Mouse (Mus musculus) intestine, postnatal 0 days (tissue): ENCODE measurements around the gene Gda. TPM values are rescaled to one million over a fixed set of nuclear protein-coding genes. Genes with fewer than 3 reads are reported as not detected.

ENCODE experiments used
- ATAC-seq: fragments of 200-750 bp; cut with Nextera tagmentation; 2 replicates; pipeline ENCODE4 v1.8.0; 2017; ENCODE audit warnings: mild to moderate bottlenecking, moderate TSS enrichment, moderate library complexity
- H3K27ac ChIP-seq: fragments of 300-500 bp; sonication (generic); 2 replicates; pipeline ENCODE4 v1.5.1; 2014; ENCODE audit warnings: mild to moderate bottlenecking, low read depth, low read length, moderate library complexity
- H3K27me3 ChIP-seq: fragments of 300-500 bp; sonication (generic); replicated peaks from 2 replicates; pipeline ENCODE4 v1.6.1; 2014; ENCODE audit warnings: low read length, mixed read lengths; ENCODE audit not compliant: control insufficient read depth, insufficient read depth
- H3K36me3 ChIP-seq: fragments of 300-500 bp; sonication (generic); 2 replicates; pipeline ENCODE4 v1.6.1; 2014; ENCODE audit warnings: mild to moderate bottlenecking, moderate library complexity; ENCODE audit not compliant: control insufficient read depth, insufficient read depth
- H3K4me1 ChIP-seq: fragments of 300-500 bp; sonication (generic); replicated peaks from 2 replicates; pipeline ENCODE4 v1.6.1; 2014; ENCODE audit warnings: antibody characterized with exemption, low read length, mixed read lengths; ENCODE audit not compliant: control insufficient read depth, insufficient read depth
- H3K4me2 ChIP-seq: fragments of 300-500 bp; sonication (generic); replicated peaks from 2 replicates; pipeline ENCODE4 v1.6.1; 2014; ENCODE audit warnings: low read depth, mild to moderate bottlenecking, moderate library complexity
- H3K4me3 ChIP-seq: fragments of 300-500 bp; sonication (generic); 2 replicates; pipeline ENCODE4 v1.5.1; 2014; ENCODE audit warnings: low read depth, low read length
- H3K9ac ChIP-seq: fragments of 300-500 bp; sonication (generic); 2 replicates; pipeline ENCODE4 v1.6.1; 2014; ENCODE audit warnings: mild to moderate bottlenecking, low read depth, low read length
- H3K9me3 ChIP-seq: fragments of 300-500 bp; sonication (generic); 2 replicates; pipeline ENCODE4 v1.6.1; 2016; ENCODE audit warnings: mixed run types; ENCODE audit not compliant: control insufficient read depth
- CTCF ChIP-seq: sonication (generic); IDR thresholded peaks from 2 replicates; pipeline ENCODE4 v1.5.1; 2016; ENCODE audit warnings: low read depth, mild to moderate bottlenecking, control low read depth, antibody characterized with exemption, moderate library complexity
- WGBS: fragments of 180-500 bp; shearing (Covaris S2); extraction: QIAGEN DNeasy Blood & Tissue Kit; methylation state at CpG from one replicate; pipeline ENCODE4 v1.1.7; 2014; 5-methylcytosine and 5-hydroxymethylcytosine counted together
- polyA plus RNA-seq: library from polyadenylated mRNA; unstranded; fragments of >200 nt; fragmentation: Nextera tagmentation; extraction: Ambion mirVana; gene quantifications from 2 replicates; pipeline ENCODE4 v1.2.1, GENCODE M21; 2015

The Gda gene
- polyA plus RNA-seq, 1 experiment from 2014 or later: 37.3 TPM

DNA sequence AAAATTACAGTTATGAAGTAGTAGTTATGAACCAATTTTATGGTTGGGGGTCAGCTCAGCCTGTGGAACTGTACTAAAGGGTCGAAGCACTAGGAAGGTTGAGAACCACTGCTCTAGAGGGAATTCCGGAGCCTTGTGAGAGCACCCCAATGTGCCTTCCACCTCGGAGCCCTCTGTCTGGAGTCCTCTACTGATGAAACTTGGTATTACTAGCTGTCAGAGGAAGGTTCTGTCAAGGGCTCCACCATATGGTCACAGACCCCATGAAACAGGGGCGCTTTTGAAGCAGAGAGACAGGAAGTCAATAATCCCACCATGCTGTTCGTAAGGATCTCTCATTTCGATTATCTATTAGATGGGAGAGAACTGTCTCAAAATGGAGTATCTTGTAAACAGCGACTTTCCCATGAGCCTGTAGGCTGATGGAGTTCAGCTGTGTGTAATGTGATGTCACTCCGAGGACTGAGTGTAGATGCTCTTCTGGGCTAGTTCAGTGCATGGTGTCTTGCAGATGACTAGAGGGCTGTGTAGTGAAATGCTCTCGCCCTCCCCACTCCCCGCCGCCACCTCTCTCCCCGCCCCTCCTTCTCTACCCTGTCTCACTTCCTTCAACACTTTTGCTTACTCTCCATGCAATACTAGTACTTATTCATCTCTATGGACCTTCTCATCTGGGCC, 100.7 kb downstream of the Gda start:
- Histone ChIP-seq H3K36me3 (no peaks in the 10 kb centered on the region), H3K4me1 (no peaks in the 10 kb centered on the region), H3K4me2 (no peak overlapping the region), H3K9ac (no peak overlapping the region), H3K27me3 (no peaks in the 10 kb centered on the region), H3K4me3 (no peak overlapping the region), H3K27ac (no peak overlapping the region), H3K9me3 (no peaks in the 10 kb centered on the region)
- TF ChIP-seq CTCF: peak; percentile 61
- 71% methylated on average over 12 of the region's 12 CpGs for WGBS
- ATAC-seq: no peak

DNA sequence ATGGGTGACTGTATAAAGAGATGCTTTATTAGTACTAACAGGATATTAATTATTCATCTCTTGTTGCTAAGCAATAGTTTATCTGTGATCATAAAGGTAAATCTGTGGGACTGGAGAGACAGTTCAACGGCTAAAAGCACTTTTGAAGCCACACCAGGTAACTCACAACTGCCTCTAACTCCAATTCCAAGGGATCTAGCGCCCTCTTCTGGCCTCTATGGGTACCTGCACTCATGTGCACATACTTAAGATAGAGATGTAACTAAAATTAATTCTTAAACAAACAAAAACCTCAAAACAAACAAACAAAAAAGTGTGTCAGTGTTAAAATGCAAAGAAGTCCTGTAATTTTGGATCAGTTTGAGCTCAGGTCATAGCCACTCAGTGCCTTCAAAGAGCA, 101.9 kb downstream of the Gda start:
- H3K4me1 ChIP-seq: no peaks in the 10 kb centered on the region
- H3K4me2 ChIP-seq: no peak overlapping the region
- no peaks in the 10 kb centered on the region for H3K36me3 ChIP-seq
- H3K9me3 ChIP-seq: no peaks in the 10 kb centered on the region
- 45% methylated on average over 2 of the region's 2 CpGs for WGBS
- ATAC-seq: no peak
- no peaks in the 10 kb centered on the region for H3K27me3 ChIP-seq
- H3K27ac ChIP-seq: no peak overlapping the region
- no peak overlapping the region for H3K9ac ChIP-seq
- H3K4me3 ChIP-seq: no peak overlapping the region
- peak; percentile 60 for TF ChIP-seq CTCF

DNA sequence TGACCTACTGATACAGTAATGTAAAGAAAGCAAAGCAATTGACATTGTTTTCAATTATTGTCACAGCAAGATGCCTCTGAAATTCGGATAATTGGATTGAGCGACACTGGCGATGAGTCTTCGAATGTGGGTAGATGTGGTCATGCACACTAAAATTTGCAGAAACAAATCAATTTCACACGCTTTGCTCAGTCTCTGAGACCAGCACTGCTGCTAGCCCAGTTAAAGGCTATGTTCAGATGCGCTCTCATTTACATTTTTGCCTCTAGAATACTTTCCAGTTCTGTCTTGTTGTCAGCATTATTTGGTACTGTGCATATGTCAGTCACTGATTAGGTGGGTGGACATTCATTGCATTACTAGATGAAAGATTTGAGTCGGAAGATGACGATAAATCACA, 102.5 kb downstream of the Gda start:
- H3K4me3 ChIP-seq: no peak overlapping the region
- no peaks in the 10 kb centered on the region for H3K36me3 ChIP-seq
- no peaks in the 10 kb centered on the region for H3K27me3 ChIP-seq
- ATAC-seq: no peak
- H3K9ac ChIP-seq: no peak overlapping the region
- 91% methylated on average over 8 of the region's 8 CpGs for WGBS
- H3K4me2 ChIP-seq: no peak overlapping the region
- TF ChIP-seq CTCF: no peak
- no peaks in the 10 kb centered on the region for H3K4me1 ChIP-seq
- H3K27ac ChIP-seq: no peak overlapping the region
- no peaks in the 10 kb centered on the region for H3K9me3 ChIP-seq

DNA sequence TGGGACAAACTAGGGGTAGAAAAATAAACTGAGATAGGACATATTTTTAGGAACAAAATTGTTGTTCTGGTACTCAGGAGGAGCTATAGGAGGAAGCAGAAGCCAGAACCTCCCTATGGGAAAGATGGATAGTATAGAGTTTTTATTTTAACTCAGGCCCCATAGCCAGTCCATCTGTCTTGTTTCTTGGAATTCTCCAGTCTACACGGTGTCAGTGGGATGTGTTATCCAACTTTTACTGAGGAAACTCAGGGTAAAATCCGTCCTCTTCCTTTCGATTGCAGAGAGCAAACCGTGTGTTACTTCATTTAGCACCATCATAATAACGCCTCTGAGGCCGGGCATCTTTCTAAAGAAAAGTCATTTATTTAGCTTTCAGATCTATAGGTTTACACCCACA, 104.1 kb downstream of the Gda start:
- TF ChIP-seq CTCF: no peak
- no peaks in the 10 kb centered on the region for H3K27me3 ChIP-seq
- H3K4me1 ChIP-seq: no peaks in the 10 kb centered on the region
- H3K9me3 ChIP-seq: no peaks in the 10 kb centered on the region
- WGBS: 80% methylated on average over 6 of the region's 6 CpGs
- H3K4me3 ChIP-seq: no peak overlapping the region
- H3K36me3 ChIP-seq: no peaks in the 10 kb centered on the region
- ATAC-seq: no peak
- no peak overlapping the region for H3K27ac ChIP-seq
- H3K9ac ChIP-seq: no peak overlapping the region
- no peak overlapping the region for H3K4me2 ChIP-seq

DNA sequence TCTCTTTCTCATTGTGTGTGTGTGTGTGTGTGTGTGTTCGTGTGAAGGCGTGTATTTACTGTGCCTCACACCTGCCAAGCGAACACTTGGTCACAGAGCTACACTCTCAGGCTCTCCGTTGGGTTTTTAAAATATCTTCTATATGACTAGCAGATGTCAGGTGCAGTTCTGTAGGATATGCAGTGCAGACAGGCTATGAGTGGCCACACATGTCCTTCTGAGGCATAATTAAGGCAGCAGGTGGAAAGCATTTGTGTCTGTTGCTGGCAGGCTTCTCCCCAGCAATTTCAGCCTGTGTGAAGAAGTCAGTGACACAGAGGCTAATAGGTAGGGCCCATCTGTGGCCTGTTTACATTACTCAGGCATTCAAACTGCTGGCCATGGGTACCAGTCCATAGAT, 104.7 kb downstream of the Gda start:
- Histone ChIP-seq H3K9ac (no peak overlapping the region), H3K9me3 (no peaks in the 10 kb centered on the region), H3K27ac (no peak overlapping the region), H3K4me2 (no peak overlapping the region), H3K4me3 (no peak overlapping the region), H3K27me3 (no peaks in the 10 kb centered on the region), H3K36me3 (no peaks in the 10 kb centered on the region), H3K4me1 (no peaks in the 10 kb centered on the region)
- whole genome bisulfite sequencing: 85% methylated on average over 4 of the region's 4 CpGs
- no peak for ATAC-seq
- no peak for TF ChIP-seq CTCF

DNA sequence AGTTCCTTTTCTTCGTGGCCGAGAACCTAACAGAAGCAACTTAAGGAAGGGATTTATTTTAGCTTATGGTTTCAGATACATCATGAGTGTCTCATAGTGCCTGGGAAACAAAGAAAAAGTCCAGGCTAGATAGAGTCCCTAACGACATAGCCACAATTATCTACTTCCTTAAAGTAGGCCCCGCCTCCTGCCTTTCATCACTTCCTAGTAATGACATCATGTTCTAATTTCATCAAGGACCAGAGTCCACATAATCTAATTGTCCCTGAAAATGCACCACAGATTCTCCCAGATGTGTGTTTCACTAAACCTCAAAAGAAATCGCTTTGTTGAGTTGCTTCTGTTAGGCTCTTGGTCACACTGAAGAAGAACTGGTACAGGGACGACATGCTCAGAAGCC, 115.5 kb downstream of the Gda start:
- Histone ChIP-seq H3K27me3 (no peaks in the 10 kb centered on the region), H3K4me2 (no peak overlapping the region), H3K27ac (no peak overlapping the region), H3K9ac (no peak overlapping the region), H3K36me3 (no peaks in the 10 kb centered on the region), H3K4me3 (no peak overlapping the region), H3K4me1 (no peaks in the 10 kb centered on the region), H3K9me3 (no peaks in the 10 kb centered on the region)
- no peak for TF ChIP-seq CTCF
- WGBS: 86% methylated on average over 6 of the region's 6 CpGs
- no peak for ATAC-seq

DNA sequence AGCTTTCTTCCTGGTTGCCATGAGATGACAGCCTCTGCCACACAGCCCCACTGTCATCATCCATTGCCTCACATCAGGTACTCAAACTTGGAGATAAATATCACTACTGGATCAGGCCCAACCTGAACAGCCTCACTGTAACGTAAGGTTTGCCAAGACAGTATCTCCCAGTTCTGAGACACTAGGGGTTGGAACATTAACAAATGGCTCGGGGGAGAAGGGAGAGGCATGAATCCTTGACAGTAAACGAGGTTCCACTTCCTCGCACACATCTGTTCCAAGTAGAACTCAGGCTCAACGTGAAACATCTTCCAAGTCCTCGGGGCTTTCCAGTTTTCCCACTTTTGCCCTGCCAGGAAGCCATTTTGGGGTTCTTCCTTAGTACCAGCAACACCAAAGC, 123.6 kb downstream of the Gda start:
- Histone ChIP-seq H3K27ac (no peak overlapping the region), H3K9ac (no peak overlapping the region), H3K36me3 (no peaks in the 10 kb centered on the region), H3K9me3 (no peaks in the 10 kb centered on the region), H3K27me3 (no peaks in the 10 kb centered on the region), H3K4me2 (no peak overlapping the region), H3K4me1 (no peaks in the 10 kb centered on the region), H3K4me3 (no peak overlapping the region)
- no peak for ATAC-seq
- 83% methylated on average over 6 of the region's 6 CpGs for WGBS
- TF ChIP-seq CTCF: no peak
